Mouse (Mus musculus) stomach, embryonic 15.5 days (tissue): ENCODE measurements at regions not wholly inside any gene's neighbourhood (a gene's known extent, or its start where the extent isn't known, plus 50 kb on each side); places are given as distances from the start of the nearest gene placed in this dataset.

ENCODE experiments used
- ATAC-seq: fragments of 200-750 bp; cut with Nextera tagmentation; 2 replicates; pipeline ENCODE4 v1.8.0; 2017; ENCODE audit warnings: low read depth, moderate number of reproducible peaks, moderate TSS enrichment; ENCODE audit not compliant: insufficient read depth, low FRiP score
- H3K27ac ChIP-seq: fragments of 300-500 bp; sonication (generic); 2 replicates; pipeline ENCODE4 v1.5.1; 2015; ENCODE audit warnings: mild to moderate bottlenecking, inconsistent platforms
- H3K27me3 ChIP-seq: fragments of 300-500 bp; sonication (generic); replicated peaks from 2 replicates; pipeline ENCODE4 v1.6.1; 2015; ENCODE audit warnings: inconsistent platforms
- H3K36me3 ChIP-seq: fragments of 300-500 bp; sonication (generic); 2 replicates; pipeline ENCODE4 v1.6.1; 2015; ENCODE audit warnings: inconsistent platforms
- H3K4me1 ChIP-seq: fragments of 300-500 bp; sonication (generic); 2 replicates; pipeline ENCODE4 v1.6.1; 2015; ENCODE audit warnings: inconsistent platforms
- H3K4me2 ChIP-seq: fragments of 300-500 bp; sonication (generic); 2 replicates; pipeline ENCODE4 v1.6.1; 2015; ENCODE audit warnings: mild to moderate bottlenecking, inconsistent platforms
- H3K4me3 ChIP-seq: fragments of 300-500 bp; sonication (generic); replicated peaks from 2 replicates; pipeline ENCODE4 v1.5.1; 2015; ENCODE audit warnings: inconsistent platforms
- H3K9ac ChIP-seq: fragments of 300-500 bp; sonication (generic); 2 replicates; pipeline ENCODE4 v1.6.1; 2015; ENCODE audit warnings: inconsistent platforms
- H3K9me3 ChIP-seq: fragments of 300-500 bp; sonication (generic); 2 replicates; pipeline ENCODE4 v1.6.1; 2016; ENCODE audit warnings: inconsistent platforms
- WGBS: fragments of 180-500 bp; shearing (Covaris S2); methylation state at CpG from one replicate; pipeline ENCODE4 v1.1.7; 2015; 5-methylcytosine and 5-hydroxymethylcytosine counted together

DNA sequence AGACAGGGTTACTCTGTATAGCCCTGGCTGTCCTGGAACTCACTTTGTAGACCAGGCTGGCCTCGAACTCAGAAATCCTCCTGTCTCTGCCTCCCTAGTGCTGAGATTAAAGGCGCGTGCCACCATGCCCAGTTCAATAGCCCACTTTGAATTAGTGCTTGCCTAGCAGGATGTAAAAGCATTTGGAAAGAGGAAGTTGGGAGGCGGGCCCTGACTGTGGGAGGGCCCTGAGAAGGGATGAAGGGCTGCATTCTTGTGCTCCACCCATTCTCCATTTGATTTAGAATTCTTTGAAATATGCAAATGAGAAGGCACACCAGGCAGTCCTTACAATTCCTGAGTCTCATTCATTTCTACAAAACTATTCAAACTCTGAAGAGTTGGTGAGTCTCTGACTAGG is 287.6 kb downstream of the Barhl2 start:
- Histone ChIP-seq H3K9ac (no peak overlapping the region), H3K4me2 (no peak overlapping the region), H3K4me3 (no peak overlapping the region), H3K36me3 (no peaks in the 10 kb centered on the region), H3K27ac (no peak overlapping the region), H3K4me1 (no peaks in the 10 kb centered on the region), H3K27me3 (no peaks in the 10 kb centered on the region), H3K9me3 (no peaks in the 10 kb centered on the region)
- ATAC-seq = no peak
- 89% methylated on average over 4 of the region's 4 CpGs for WGBS

DNA sequence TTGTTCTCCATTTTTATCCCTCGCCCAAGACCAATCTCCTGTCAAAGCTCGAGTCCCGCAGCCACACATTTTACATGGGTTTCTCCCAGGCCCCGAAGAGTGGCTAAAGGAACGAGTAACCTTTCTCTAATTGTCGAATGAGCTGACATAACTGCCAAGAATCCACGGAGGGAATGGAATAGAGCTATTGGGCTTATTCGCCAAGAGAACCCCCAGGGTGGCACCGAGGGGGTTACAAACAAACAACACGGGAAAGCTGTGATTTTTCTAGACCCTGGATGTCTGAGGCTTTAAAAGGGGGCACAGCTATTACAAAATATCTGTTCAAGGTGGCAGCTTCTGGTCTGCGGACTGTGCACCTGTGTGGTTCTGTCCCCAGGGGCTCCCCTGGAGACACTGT is 290.4 kb downstream of the Barhl2 start:
- H3K27me3 ChIP-seq = no peaks in the 10 kb centered on the region
- H3K27ac ChIP-seq = no peak overlapping the region
- ATAC-seq = no peak
- no peak overlapping the region for H3K4me3 ChIP-seq
- H3K4me1 ChIP-seq = no peaks in the 10 kb centered on the region
- no peaks in the 10 kb centered on the region for H3K36me3 ChIP-seq
- H3K9ac ChIP-seq = no peak overlapping the region
- 77% methylated on average over 11 of the region's 11 CpGs for WGBS
- no peaks in the 10 kb centered on the region for H3K9me3 ChIP-seq
- no peak overlapping the region for H3K4me2 ChIP-seq

DNA sequence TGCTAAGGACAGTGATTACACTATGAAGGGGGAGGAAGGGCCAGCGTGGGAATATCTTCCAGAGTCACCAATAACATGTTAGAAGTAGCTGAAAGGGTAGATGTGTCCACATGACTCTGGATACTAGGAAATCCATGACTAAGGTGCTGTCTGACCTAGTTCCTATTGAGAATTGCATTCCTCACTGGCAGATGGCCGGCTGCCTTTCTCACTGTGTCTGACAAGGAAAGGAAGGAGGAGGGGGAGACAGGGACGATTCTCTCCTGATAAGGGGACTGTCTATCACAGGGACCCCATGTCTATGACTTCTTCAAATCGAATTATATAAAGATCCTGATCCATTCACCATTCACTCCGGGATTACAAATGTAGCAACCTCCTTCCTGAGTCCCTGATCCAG is 289.9 kb downstream of the Zfp326 start:
- Histone ChIP-seq H3K4me3 (no peak overlapping the region), H3K27me3 (no peaks in the 10 kb centered on the region), H3K9me3 (no peaks in the 10 kb centered on the region), H3K36me3 (no peaks in the 10 kb centered on the region), H3K4me1 (no peaks in the 10 kb centered on the region), H3K27ac (no peak overlapping the region), H3K9ac (no peak overlapping the region), H3K4me2 (no peak overlapping the region)
- ATAC-seq = no peak
- WGBS = 64% methylated on average over 5 of the region's 5 CpGs

DNA sequence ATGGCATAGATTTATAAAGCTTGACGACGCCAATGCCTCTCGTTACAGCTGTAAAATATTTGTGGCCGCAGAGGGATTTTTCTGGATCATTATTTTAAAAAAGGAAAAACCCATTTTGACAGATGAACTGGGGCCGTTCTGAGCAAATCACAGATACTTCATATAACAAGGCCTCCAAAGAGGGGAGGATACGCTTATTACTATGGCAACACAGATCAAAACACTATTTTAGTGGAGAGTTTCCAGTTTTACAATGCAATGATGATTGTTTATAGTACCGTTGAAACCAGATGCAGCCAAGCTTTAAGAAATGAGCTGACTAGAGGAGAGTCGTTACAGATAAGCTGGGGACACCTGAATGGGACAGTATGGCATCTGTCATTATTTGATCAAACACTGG is 287.8 kb downstream of the Zfp326 start:
- ATAC-seq = no peak
- no peaks in the 10 kb centered on the region for H3K4me1 ChIP-seq
- H3K4me2 ChIP-seq = no peak overlapping the region
- no peaks in the 10 kb centered on the region for H3K9me3 ChIP-seq
- H3K4me3 ChIP-seq = no peak overlapping the region
- WGBS = 62% methylated on average over 8 of the region's 8 CpGs
- H3K27me3 ChIP-seq = no peaks in the 10 kb centered on the region
- no peak overlapping the region for H3K9ac ChIP-seq
- H3K27ac ChIP-seq = no peak overlapping the region
- H3K36me3 ChIP-seq = no peaks in the 10 kb centered on the region

DNA sequence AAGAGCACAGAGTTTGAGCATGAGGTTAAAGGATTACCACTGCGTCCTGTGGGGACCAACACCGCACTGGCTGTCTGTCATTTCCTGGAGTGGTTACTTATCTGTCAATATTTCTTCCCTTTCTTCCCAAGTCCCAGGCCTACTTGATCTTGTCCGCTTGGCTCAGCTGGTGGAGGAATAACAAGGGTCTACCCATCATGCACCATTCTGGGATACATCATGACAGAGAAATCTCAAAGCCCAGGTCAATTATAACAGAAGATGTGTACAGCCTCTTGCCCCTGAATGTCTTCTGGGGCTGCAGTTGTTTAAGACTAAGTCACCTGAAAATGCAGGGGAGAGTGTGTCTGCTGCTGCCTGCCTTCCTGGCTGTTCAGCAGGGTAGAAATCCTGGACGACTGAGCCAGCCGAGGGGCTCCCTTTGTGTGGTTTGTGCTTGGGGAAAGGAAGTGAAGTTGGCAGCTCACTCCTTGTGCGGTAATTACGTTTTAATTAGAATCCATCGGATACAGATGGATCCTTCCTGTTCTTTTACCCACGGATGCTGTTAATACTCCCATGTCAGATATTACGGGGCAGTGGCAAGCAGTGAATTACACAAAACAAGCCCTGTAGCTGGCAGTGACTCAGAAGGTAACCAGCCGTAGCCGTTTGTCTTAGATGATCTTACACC is 286.8 kb downstream of the Zfp326 start:
- Histone ChIP-seq H3K4me2 (no peak overlapping the region), H3K9ac (no peak overlapping the region), H3K4me1 (no peaks in the 10 kb centered on the region), H3K36me3 (no peaks in the 10 kb centered on the region), H3K27me3 (no peaks in the 10 kb centered on the region), H3K9me3 (no peaks in the 10 kb centered on the region), H3K27ac (no peak overlapping the region), H3K4me3 (no peak overlapping the region)
- 53% methylated on average over 12 of the region's 12 CpGs for WGBS
- no peak for ATAC-seq

GRCm38 (mm10) chr5:106139109-106139508 is 262.7 kb downstream of the Zfp326 start:
- Histone ChIP-seq H3K27me3 (no peaks in the 10 kb centered on the region), H3K4me3 (no peak overlapping the region), H3K4me2 (no peak overlapping the region), H3K27ac (no peak overlapping the region), H3K4me1 (no peaks in the 10 kb centered on the region), H3K36me3 (no peaks in the 10 kb centered on the region), H3K9me3 (no peaks in the 10 kb centered on the region), H3K9ac (no peak overlapping the region)
- ATAC-seq = no peak

DNA sequence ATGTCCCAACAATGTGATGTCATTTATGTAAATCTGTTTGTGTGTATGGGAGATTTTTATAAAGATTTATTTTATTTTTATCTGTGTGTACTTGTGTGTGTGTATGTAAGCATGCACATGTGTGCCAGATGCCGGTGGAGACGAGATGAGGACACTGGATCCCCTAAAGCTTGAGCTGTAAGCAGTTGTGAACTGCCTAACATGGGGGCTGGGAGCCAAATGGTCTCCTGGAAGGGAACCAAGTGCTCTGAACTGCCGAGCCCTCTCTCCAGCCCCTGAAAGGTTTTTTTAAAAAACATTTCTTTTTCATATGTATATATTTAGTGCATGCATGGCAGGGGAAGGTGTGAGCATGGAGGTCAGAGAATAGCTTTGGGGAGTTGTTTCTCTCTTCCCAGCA is 246.6 kb downstream of the Zfp326 start:
- no peaks in the 10 kb centered on the region for H3K4me1 ChIP-seq
- H3K27ac ChIP-seq = no peak overlapping the region
- H3K36me3 ChIP-seq = no peaks in the 10 kb centered on the region
- no peak overlapping the region for H3K4me3 ChIP-seq
- no peaks in the 10 kb centered on the region for H3K27me3 ChIP-seq
- no peak overlapping the region for H3K9ac ChIP-seq
- ATAC-seq = no peak
- no peak overlapping the region for H3K4me2 ChIP-seq
- H3K9me3 ChIP-seq = no peaks in the 10 kb centered on the region
- 30% methylated on average over 3 of the region's 3 CpGs for WGBS

DNA sequence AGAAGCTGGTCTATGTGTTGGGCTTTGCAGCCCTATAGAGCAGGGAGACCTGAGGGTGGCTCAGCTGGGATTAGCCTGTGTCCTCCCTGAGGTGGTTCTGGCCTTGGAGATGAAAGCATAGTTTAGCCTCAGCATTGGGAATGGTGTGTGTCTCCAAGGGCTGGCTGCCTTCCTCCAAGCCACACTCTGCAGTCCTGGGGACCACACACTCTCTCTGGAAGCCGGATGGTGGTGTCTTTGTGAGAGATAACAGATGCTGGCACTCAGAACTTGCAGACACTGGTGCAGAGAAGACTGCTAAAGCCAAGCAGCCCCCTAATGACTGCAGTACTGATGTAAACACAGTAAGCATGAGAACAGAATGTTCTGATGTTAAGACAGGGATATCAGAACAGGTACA is 243.2 kb downstream of the Zfp326 start:
- Histone ChIP-seq H3K4me3 (no peak overlapping the region), H3K4me1 (no peaks in the 10 kb centered on the region), H3K9me3 (no peaks in the 10 kb centered on the region), H3K27ac (no peak overlapping the region), H3K4me2 (no peak overlapping the region), H3K36me3 (no peaks in the 10 kb centered on the region), H3K9ac (no peak overlapping the region), H3K27me3 (no peaks in the 10 kb centered on the region)
- WGBS = 29% methylated on average over 1 of the region's 1 CpGs
- ATAC-seq = no peak

DNA sequence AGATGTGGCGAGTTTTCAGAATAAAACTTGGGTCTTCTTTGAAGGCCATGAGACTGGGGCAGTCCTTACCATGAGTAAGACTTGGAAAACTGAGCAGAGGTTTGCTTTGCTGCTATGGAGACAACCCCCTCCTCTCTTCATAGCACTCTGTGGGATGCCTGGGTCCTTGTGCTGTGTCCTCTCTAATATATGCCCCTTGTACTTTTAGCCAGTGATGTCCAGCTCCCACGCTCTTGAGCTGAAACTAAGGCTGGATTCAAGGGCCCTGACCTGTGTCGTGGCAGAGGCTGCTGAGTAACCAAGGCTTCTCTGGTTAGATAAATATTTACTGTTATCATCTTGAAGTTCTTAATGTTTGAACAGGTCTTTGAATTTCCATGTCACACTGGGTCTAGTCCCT is 236.8 kb downstream of the Zfp326 start:
- Histone ChIP-seq H3K4me2 (no peak overlapping the region), H3K36me3 (no peaks in the 10 kb centered on the region), H3K4me3 (no peak overlapping the region), H3K27me3 (no peaks in the 10 kb centered on the region), H3K27ac (no peak overlapping the region), H3K9ac (no peak overlapping the region), H3K4me1 (no peaks in the 10 kb centered on the region), H3K9me3 (no peaks in the 10 kb centered on the region)
- ATAC-seq = no peak
- WGBS = 65% methylated on average over 3 of the region's 3 CpGs

DNA sequence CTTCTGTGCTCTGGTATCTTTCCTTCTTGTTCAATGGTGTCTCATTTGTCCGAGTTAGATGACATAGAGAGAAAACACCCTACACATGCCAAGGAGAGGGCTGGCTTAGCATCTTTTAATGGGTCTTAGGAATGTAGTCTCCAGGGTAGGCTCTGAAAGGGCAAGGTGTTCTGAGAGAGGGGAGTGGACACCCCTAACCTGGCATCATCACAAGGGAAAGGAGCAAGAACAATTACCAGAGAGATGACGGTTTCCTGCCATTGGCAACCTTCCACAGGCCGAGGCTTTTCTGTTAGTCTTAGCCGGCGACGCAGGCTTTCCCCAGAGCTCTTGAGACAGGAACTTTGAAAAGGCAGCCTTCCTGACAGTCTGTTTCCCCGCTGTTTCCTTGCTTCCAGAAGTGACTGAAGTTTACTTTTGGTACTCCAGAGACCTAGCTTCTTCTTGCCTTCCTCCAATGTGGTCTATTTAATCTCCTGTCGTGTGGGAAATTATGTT is 232.2 kb downstream of the Zfp326 start:
- Histone ChIP-seq H3K4me2 (no peak overlapping the region), H3K36me3 (no peaks in the 10 kb centered on the region), H3K4me1 (no peaks in the 10 kb centered on the region), H3K4me3 (no peak overlapping the region), H3K27ac (no peak overlapping the region), H3K9ac (no peak overlapping the region), H3K9me3 (no peaks in the 10 kb centered on the region), H3K27me3 (no peaks in the 10 kb centered on the region)
- WGBS = 42% methylated on average over 8 of the region's 8 CpGs
- no peak for ATAC-seq

GRCm38 (mm10) chr5:106102255-106102654 is 225.9 kb downstream of the Zfp326 start:
- Histone ChIP-seq H3K4me2 (no peak overlapping the region), H3K4me3 (no peak overlapping the region), H3K27ac (no peak overlapping the region), H3K9me3 (no peaks in the 10 kb centered on the region), H3K27me3 (no peaks in the 10 kb centered on the region), H3K4me1 (no peaks in the 10 kb centered on the region), H3K36me3 (no peaks in the 10 kb centered on the region), H3K9ac (no peak overlapping the region)
- ATAC-seq = no peak
- 87% methylated on average over 4 of the region's 4 CpGs for WGBS

DNA sequence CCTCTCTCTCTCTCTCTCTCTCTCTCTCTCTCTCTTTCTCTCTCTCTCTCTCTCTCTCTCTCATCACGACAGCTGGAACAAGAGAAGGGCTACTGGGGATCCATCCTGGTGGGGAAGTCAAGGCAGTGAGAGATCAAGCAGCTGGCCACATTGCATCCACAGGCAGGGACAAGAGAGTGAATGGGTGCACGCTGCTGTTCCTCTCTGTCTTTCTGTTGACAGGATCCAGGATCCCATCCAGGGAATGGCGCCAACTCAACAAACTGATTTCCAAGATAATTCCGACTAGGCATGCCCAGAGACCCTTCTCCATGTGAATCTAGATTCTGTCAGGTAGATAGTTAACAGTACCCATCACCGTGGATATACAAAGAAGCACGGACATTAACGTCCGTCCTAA is 222.5 kb downstream of the Zfp326 start:
- H3K27ac ChIP-seq = no peak overlapping the region
- H3K9ac ChIP-seq = no peak overlapping the region
- H3K36me3 ChIP-seq = no peaks in the 10 kb centered on the region
- H3K27me3 ChIP-seq = no peaks in the 10 kb centered on the region
- no peaks in the 10 kb centered on the region for H3K9me3 ChIP-seq
- H3K4me1 ChIP-seq = no peaks in the 10 kb centered on the region
- no peak for ATAC-seq
- no peak overlapping the region for H3K4me2 ChIP-seq
- H3K4me3 ChIP-seq = no peak overlapping the region
- 61% methylated on average over 8 of the region's 8 CpGs for WGBS

- H3K4me2 ChIP-seq = no peak overlapping the region
- no peaks in the 10 kb centered on the region for H3K9me3 ChIP-seq
- H3K9ac ChIP-seq = no peak overlapping the region
- no peaks in the 10 kb centered on the region for H3K27me3 ChIP-seq
- ATAC-seq = no peak
- 77% methylated on average over 7 of the region's 7 CpGs for WGBS
- no peaks in the 10 kb centered on the region for H3K36me3 ChIP-seq
- H3K4me3 ChIP-seq = no peak overlapping the region
- no peaks in the 10 kb centered on the region for H3K4me1 ChIP-seq
- H3K27ac ChIP-seq = no peak overlapping the region
Measured at GRCm38 (mm10) chr5:106089332-106089731, 213.0 kb downstream of the Zfp326 start.
